Mouse (Mus musculus) spleen, adult 2 months (tissue): ENCODE measurements around the gene Cbwd1. TPM values are rescaled to one million over a fixed set of nuclear protein-coding genes. Genes with fewer than 3 reads are reported as not detected.
A peak's percentile ranks its signal among the peaks of the same experiment; 100 is the strongest.

Source experiments
- DNase-seq, 2 experiments: peaks; one replicate each; pipeline versions ENCODE4 v3.0.0 to v3.0.0-alpha.2; 2012 to 2021; ENCODE audit warnings: low spot score in 2 of 2, low read depth in 1 of 2
- H3K27ac ChIP-seq: fragments of 200-500 bp; 2 replicates; pipeline ENCODE4 v1.5.1; 2012; ENCODE audit warnings: low read length, inconsistent platforms; ENCODE audit not compliant: insufficient read depth
- H3K27me3 ChIP-seq: fragments of 200-500 bp; 2 replicates; pipeline ENCODE4 v1.6.1; 2012; ENCODE audit warnings: mild to moderate bottlenecking, moderate library complexity, low read length, inconsistent platforms; ENCODE audit not compliant: control insufficient read depth, insufficient read depth
- H3K36me3 ChIP-seq: fragments of 200-500 bp; 2 replicates; pipeline ENCODE4 v1.6.1; 2012; ENCODE audit warnings: mild to moderate bottlenecking, low read length, inconsistent platforms; ENCODE audit not compliant: control insufficient read depth, insufficient read depth
- H3K4me1 ChIP-seq: fragments of 200-500 bp; 2 replicates; pipeline ENCODE4 v1.6.1; 2011; ENCODE audit warnings: inconsistent platforms; ENCODE audit not compliant: control insufficient read depth, insufficient read depth, insufficient read length
- H3K4me3 ChIP-seq: fragments of 200-500 bp; 2 replicates; pipeline ENCODE4 v1.5.1; 2011; ENCODE audit warnings: mild to moderate bottlenecking, inconsistent platforms; ENCODE audit not compliant: insufficient read depth, insufficient read length; ENCODE audit errors: extremely low read depth
- CTCF ChIP-seq: fragments of 200-500 bp; IDR thresholded peaks from 2 replicates; pipeline ENCODE4 v1.5.1; 2011; ENCODE audit warnings: mild to moderate bottlenecking, inconsistent platforms; ENCODE audit not compliant: insufficient read depth, insufficient read length, insufficient replicate concordance; ENCODE audit errors: extremely low read depth
- POLR2A ChIP-seq: fragments of 200-500 bp; IDR thresholded peaks from 2 replicates; pipeline ENCODE4 v1.6.1; 2011; ENCODE audit warnings: low read depth, low read length, inconsistent platforms
- WGBS: fragments of 180-500 bp; shearing (Covaris S2); methylation state at CpG from one replicate; pipeline ENCODE4 v1.1.7; 2018; 5-methylcytosine and 5-hydroxymethylcytosine counted together
- polyA plus RNA-seq: library from polyadenylated mRNA; depleted of rRNA; stranded (reverse); fragments of >200 nt; gene quantifications from 2 replicates; pipeline ENCODE4 v1.2.3, GENCODE M21; 2012

Gene Cbwd1
- polyA plus RNA-seq, 1 experiment = 0.56 TPM

DNA sequence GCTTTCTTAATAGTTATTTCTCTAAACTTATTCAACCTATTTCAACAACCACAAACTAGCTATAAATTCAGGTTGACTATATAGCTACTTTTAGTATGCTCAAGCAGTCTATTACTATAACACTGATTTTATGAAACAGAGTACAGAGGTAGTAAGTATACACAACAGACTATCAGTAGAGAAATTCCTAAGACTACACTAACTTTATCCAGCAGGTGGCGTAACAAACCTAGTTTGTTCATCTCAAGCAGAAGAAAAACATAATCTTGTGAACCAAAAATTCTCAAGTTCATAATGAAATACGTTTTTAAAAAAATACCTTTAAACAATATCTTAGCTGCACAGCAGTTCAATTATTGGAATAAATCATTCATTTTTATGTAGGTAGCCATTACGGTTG is 2.9 kb downstream of the Cbwd1 start:
- Histone ChIP-seq H3K27me3 (no peaks in the 10 kb centered on the region), H3K4me1 (peaks cover 2% of the 10 kb centered on the region; the same call in 1 of the 2 replicates), H3K4me3 (no peak overlapping the region), H3K36me3 (peaks cover 6% of the 10 kb centered on the region), H3K27ac (no peak overlapping the region)
- peak in 1 of 2 experiments; percentile 56 for DNase-seq
- 34% methylated on average over 3 of the region's 3 CpGs for WGBS
- no peak for TF ChIP-seq POLR2A
- no peak for TF ChIP-seq CTCF

DNA sequence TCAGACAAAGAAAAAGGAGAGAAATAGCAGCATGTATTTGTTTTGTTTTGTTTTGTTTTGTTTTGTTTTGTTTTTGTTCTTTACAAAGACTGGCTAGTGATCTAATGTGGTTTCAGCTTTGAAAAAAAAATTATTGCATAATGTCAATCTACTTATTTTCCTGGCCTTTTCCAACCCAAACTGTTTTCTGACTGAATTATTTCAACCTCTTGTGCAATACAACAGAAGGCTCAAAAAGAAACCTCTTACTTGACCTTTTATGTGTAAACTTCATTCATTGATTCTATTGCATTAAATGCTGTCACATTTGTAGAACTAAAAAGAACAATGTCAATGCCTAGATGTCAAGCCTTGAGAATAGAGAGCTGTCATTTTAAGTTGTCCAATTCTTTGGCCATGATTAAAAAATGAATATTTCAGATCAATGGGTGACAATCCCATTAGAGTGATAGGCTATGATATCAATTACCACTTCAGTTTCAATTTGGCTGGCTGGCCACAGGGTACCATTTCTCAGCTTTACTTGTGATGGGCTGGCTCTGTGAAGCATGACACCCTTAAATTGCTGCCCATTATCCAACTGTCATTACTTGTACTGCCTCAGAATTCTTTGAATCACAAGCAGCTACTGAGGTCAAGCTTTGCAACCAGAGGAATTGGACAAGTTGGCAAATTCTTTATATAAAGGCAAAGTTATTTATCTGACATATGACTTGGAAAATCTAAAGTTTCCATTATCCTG is 15.7 kb downstream of the Cbwd1 start:
- no peak overlapping the region for H3K4me3 ChIP-seq
- no peaks in the 10 kb centered on the region for H3K27me3 ChIP-seq
- H3K27ac ChIP-seq = no peak overlapping the region
- no peak for DNase-seq
- TF ChIP-seq CTCF (no peak), POLR2A (no peak)
- peaks cover 2% of the 10 kb centered on the region; the same call in 1 of the 2 replicates for H3K36me3 ChIP-seq
- H3K4me1 ChIP-seq = no peaks in the 10 kb centered on the region

DNA sequence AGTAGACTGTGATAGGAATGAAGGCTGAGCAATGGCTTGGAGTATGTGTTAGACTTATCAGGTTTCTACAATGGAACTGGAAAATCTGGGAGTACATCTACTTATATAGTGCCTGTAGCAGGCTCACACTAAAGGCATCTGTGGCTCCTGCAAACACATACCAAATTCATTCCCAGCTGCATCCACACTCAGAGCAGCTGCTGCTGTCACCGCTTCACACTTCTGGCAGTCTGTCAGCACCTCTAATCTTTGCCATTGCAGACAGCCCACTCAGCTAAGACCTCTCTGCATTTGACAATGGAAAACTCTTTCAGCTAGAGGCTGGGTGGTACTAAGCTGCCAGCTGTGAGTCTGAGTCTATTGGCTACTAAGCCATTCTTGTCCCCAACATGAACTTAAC is 24.3 kb downstream of the Cbwd1 start:
- Histone ChIP-seq H3K4me3 (no peak overlapping the region), H3K27me3 (no peaks in the 10 kb centered on the region), H3K36me3 (peaks cover 2% of the 10 kb centered on the region), H3K4me1 (no peaks in the 10 kb centered on the region), H3K27ac (no peak overlapping the region)
- no peak for DNase-seq
- 97% methylated on average over 1 of the region's 1 CpGs for WGBS
- no peak for TF ChIP-seq CTCF
- TF ChIP-seq POLR2A = no peak

DNA sequence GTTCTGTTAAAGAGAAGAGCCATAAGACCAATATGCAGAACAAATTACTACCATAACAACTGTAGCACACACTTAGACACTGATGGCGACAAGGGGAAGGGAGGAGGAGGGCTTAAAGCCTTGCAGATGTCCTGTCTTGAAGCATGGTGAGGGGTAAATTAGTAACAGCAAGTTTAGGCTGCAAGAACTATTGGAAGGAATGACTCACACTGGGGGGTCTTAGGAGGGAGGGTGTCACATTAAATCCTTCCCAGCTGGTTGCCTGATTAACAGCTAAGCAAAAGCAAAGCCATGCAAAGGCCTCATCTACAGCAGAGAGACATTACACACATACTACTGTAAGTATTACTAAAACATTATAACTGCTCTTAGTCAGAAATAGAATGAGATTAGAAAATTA is 32.4 kb downstream of the Cbwd1 start:
- TF ChIP-seq POLR2A = no peak
- TF ChIP-seq CTCF = no peak
- H3K4me3 ChIP-seq = no peak overlapping the region
- H3K27ac ChIP-seq = no peak overlapping the region
- no peaks in the 10 kb centered on the region; the same call in 1 of the 2 replicates for H3K36me3 ChIP-seq
- no peaks in the 10 kb centered on the region for H3K27me3 ChIP-seq
- WGBS = 83% methylated on average over 1 of the region's 1 CpGs
- H3K4me1 ChIP-seq = no peaks in the 10 kb centered on the region
- no peak for DNase-seq

DNA sequence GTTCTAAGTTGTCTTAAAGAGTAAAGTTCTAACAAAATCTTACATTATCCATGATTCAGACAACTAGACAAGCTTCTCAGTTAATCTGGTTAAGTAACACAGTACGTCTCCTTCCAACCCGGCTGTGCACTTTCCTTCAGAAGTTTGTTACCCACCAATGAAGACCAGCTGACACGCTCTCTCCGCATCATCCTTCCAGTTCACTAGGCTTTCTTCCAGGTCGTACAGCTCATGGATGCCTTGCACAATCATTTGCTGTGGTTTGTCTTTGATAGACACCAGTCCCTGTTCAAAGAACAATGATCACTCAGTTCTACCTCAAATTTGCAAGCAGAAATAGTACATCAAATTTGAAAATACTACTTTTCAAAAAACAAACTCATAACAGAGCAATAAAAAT is 40.5 kb downstream of the Cbwd1 start:
- TF ChIP-seq CTCF (no peak), POLR2A (no peak)
- H3K36me3 ChIP-seq = peaks cover 15% of the 10 kb centered on the region
- H3K27ac ChIP-seq = no peak overlapping the region
- 92% methylated on average over 5 of the region's 5 CpGs for WGBS
- H3K27me3 ChIP-seq = no peaks in the 10 kb centered on the region
- DNase-seq = no peak
- no peaks in the 10 kb centered on the region for H3K4me1 ChIP-seq
- H3K4me3 ChIP-seq = no peak overlapping the region

DNA sequence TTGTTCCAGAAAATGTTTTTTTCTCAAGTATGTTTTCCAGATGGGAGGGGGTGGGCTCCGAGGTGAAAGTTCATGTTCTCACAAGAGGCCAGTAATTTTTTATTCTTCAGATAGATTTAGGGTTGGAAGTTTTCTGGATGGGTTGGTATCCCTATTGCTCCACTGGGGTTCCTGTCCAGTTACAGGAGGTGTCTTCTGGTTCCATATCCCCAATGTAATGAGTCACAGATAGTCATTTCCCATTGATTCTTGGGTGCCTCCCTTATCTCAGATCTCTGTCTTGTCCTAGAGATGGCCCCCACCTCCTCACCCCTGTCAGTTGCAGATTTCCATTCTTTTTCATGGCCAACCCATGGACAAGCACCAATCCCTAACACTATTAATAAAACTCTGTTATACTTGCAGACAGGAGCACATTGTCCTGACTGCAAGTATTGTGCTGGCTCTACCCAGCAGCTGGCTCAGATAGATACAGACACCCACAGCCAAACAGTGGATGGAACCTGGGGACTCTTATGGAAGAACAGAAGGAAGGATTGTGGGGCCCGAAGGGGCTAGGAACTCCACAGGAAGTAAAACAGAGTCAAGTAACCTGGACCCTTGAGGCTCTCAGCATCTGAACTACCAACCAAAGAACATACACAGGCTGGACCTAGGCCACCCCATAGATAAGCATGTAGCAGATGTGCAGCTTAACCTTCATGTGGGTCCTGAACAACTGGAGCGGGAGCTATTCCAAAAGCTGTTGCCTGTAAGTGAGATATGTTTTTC is 52.8 kb downstream of the Cbwd1 start:
- Histone ChIP-seq H3K4me1 (no peaks in the 10 kb centered on the region), H3K27ac (no peak overlapping the region), H3K4me3 (no peak overlapping the region), H3K27me3 (no peaks in the 10 kb centered on the region), H3K36me3 (no peaks in the 10 kb centered on the region)
- TF ChIP-seq POLR2A (no peak), CTCF (no peak)
- 86% methylated on average over 3 of the region's 3 CpGs for WGBS
- no peak for DNase-seq

DNA sequence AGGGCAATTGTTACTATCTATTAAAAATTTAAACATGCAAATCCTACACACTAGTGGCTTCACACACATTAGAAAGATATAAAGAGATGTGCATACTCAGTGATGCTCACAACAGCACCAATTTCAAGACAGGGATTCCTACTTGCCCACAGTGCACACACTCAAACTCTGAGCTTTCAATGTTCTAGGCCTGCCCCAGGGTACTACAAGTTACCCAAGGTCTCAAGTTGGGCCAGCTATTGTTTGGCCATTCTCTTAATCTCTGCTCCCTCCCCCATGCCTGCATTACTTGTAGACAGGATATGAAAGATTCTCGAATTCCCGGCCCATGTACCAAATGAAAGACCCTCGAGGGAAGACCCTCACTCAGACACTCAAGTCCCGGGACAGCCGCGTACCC is 53.8 kb downstream of the Cbwd1 start:
- no peaks in the 10 kb centered on the region for H3K36me3 ChIP-seq
- 92% methylated on average over 6 of the region's 6 CpGs for WGBS
- H3K27me3 ChIP-seq = 0 out of 2 replicates have a peak, but pooled peaks cover 1% of the 10 kb centered on the region
- TF ChIP-seq CTCF (no peak), POLR2A (no peak)
- H3K4me3 ChIP-seq = no peak overlapping the region
- DNase-seq = no peak
- no peak overlapping the region for H3K27ac ChIP-seq
- H3K4me1 ChIP-seq = no peaks in the 10 kb centered on the region
